Mouse (Mus musculus) cerebellum, adult 2 months (tissue): ENCODE measurements around the gene Ubp1.

Source experiments
- CTCF ChIP-seq: fragments of 200-500 bp; IDR thresholded peaks from 2 replicates; pipeline ENCODE4 v1.5.1; 2011; ENCODE audit warnings: low read depth, mild to moderate bottlenecking, control low read depth, low read length, moderate library complexity, borderline replicate concordance; ENCODE audit not compliant: insufficient read depth
- POLR2A ChIP-seq: fragments of 200-500 bp; IDR thresholded peaks from 2 replicates; pipeline ENCODE4 v1.6.1; 2011; ENCODE audit warnings: low read length, control low read depth, borderline replicate concordance; ENCODE audit not compliant: insufficient read depth

DNA sequence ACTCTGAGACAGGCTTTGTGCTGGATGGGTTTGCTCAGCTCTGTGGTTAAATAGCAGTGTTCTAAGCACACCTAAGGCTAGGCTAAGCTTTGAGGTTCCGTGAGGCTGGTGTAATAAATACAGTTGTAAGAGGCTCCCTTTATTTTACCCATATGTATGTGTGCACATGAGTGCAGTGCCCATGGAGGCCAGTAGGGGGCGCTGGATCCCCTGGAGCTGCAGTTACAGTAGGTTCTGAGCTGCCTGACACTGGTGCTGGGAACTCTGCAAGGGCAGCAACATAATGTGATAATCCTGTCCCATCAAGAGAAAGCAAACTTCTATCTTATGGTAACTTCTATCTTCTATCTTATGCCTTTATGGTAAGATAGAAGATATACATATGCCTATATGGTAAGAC lies 67.6 kb downstream of the Ubp1 start:
- TF ChIP-seq CTCF = peak; percentile 34; the same call in 1 of the 2 replicates
- no peak for TF ChIP-seq POLR2A
